Mouse (Mus musculus) CH12.LX (cell line): ENCODE data around the gene Kifap3.

Experiments used
- ELF1 ChIP-seq: IDR thresholded peaks from 2 replicates; pipeline ENCODE4 v1.6.1; 2014; ENCODE audit warnings: low read depth, mild to moderate bottlenecking, inconsistent platforms, low read length, improper control_type of control experiment
- EP300 ChIP-seq: IDR thresholded peaks from 2 replicates; pipeline ENCODE4 v1.6.1; 2011; ENCODE audit warnings: low read length, improper control_type of control experiment
- MAX ChIP-seq: IDR thresholded peaks from 2 replicates; pipeline ENCODE4 v1.6.1; 2011; ENCODE audit warnings: low read length, improper control_type of control experiment
- POLR2A ChIP-seq: IDR thresholded peaks from 2 replicates; pipeline ENCODE4 v1.6.1; 2011; ENCODE audit warnings: low read depth, mild to moderate bottlenecking, improper control_type of control experiment, low read length
- ZC3H11A ChIP-seq: IDR thresholded peaks from 2 replicates; pipeline ENCODE4 v1.6.1; 2012; ENCODE audit warnings: low read depth, mild to moderate bottlenecking, inconsistent platforms, low read length, improper control_type of control experiment

- TF ChIP-seq ZC3H11A (no peak), ELF1 (no peak), POLR2A (no peak), EP300 (no peak), MAX (no peak)
Observed at GRCm38 (mm10) chr1:163899575-163899974, 120.2 kb downstream of the Kifap3 start.
